Mouse (Mus musculus) liver, embryonic 15.5 days (tissue): ENCODE results near the gene Ap1g1. TPM values are rescaled to one million over a fixed set of nuclear protein-coding genes. Genes with fewer than 3 reads are reported as not detected.

Experiments used
- ATAC-seq: fragments of 200-750 bp; cut with Nextera tagmentation; 2 replicates; pipeline ENCODE4 v1.8.0; 2017; ENCODE audit warnings: moderate number of reproducible peaks, mild to moderate bottlenecking, moderate library complexity; ENCODE audit not compliant: insufficient read depth
- H3K27ac ChIP-seq: fragments of 300-500 bp; sonication (generic); replicated peaks from 2 replicates; pipeline ENCODE4 v1.5.1; 2015; ENCODE audit warnings: mild to moderate bottlenecking, inconsistent platforms
- H3K27me3 ChIP-seq: fragments of 300-500 bp; sonication (generic); 2 replicates; pipeline ENCODE4 v1.6.1; 2015; ENCODE audit warnings: mild to moderate bottlenecking, inconsistent platforms
- H3K36me3 ChIP-seq: fragments of 300-500 bp; sonication (generic); replicated peaks from 2 replicates; pipeline ENCODE4 v1.6.1; 2015; ENCODE audit warnings: moderate library complexity, mild to moderate bottlenecking, inconsistent platforms
- H3K4me1 ChIP-seq: fragments of 300-500 bp; sonication (generic); replicated peaks from 2 replicates; pipeline ENCODE4 v1.6.1; 2015; ENCODE audit warnings: inconsistent platforms
- H3K4me2 ChIP-seq: fragments of 300-500 bp; sonication (generic); 2 replicates; pipeline ENCODE4 v1.6.1; 2015; ENCODE audit warnings: moderate library complexity, mild to moderate bottlenecking, inconsistent platforms
- H3K4me3 ChIP-seq: fragments of 300-500 bp; sonication (generic); replicated peaks from 2 replicates; pipeline ENCODE4 v1.5.1; 2015; ENCODE audit warnings: mild to moderate bottlenecking, inconsistent platforms
- H3K9ac ChIP-seq: fragments of 300-500 bp; sonication (generic); 2 replicates; pipeline ENCODE4 v1.6.1; 2015; ENCODE audit warnings: moderate library complexity, mild to moderate bottlenecking, inconsistent platforms
- H3K9me3 ChIP-seq: fragments of 300-500 bp; sonication (generic); replicated peaks from 2 replicates; pipeline ENCODE4 v1.6.1; 2016; ENCODE audit warnings: inconsistent platforms
- WGBS: fragments of 180-500 bp; shearing (Covaris S2); methylation state at CpG from one replicate; pipeline ENCODE4 v1.1.7; 2015; ENCODE audit warnings: mixed read lengths; ENCODE audit not compliant: insufficient replicate concordance; 5-methylcytosine and 5-hydroxymethylcytosine counted together
- polyA plus RNA-seq: library from polyadenylated mRNA; unstranded; fragments of >200 nt; fragmentation: Nextera tagmentation; extraction: Ambion mirVana; gene quantifications from 2 replicates; pipeline ENCODE4 v1.2.1, GENCODE M21; 2015

Ap1g1 gene
- polyA plus RNA-seq, 1 experiment from 2014 or later = 14.9 TPM

DNA sequence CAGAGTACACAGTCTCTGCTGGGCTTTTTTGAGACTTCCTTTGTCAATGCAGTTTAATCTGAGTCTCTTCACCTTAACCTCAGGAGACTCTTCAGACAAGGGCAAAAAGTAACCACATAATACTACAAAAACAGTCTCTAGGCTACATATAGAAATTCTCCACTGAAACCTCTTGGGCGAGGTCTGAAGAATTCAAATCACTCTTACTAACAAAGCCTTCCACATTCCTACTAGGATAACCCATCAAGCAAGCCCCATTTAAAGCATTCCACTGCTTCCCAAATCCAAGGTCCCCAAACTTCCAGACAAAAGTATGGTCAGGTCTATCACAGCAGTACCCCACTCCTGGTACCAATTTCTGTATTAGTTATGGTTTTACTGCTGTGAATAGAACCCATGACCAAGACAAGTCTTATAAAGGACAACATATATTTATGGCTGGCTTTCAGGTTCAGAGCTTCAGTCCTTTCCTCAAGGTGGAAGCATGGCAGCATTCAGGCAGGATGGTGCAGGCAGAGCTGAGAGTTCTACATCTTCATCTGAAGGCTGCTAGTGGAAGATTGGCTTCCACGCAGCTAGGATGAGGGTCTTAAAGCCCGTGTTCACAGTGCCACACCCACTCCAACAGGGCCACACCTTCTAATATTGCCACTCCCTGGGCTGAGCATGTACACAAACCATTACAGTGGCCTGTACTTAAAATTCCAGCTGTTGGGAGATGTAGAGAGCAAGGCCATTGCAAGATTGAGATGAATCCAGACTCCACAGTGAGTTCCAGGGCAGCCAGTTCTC is 112.6 kb downstream of the Ap1g1 start:
- WGBS = 72% methylated on average over 3 of the region's 3 CpGs
- no peak overlapping the region for H3K27ac ChIP-seq
- H3K4me1 ChIP-seq = peaks cover 16% of the 10 kb centered on the region
- no peak overlapping the region for H3K4me3 ChIP-seq
- no peak overlapping the region for H3K4me2 ChIP-seq
- ATAC-seq = 0 out of 2 replicates have a peak, but pooled peaks have one; percentile 15
- no peak overlapping the region for H3K9ac ChIP-seq
- H3K36me3 ChIP-seq = peaks cover 62% of the 10 kb centered on the region
- no peaks in the 10 kb centered on the region for H3K27me3 ChIP-seq
- no peaks in the 10 kb centered on the region for H3K9me3 ChIP-seq

DNA sequence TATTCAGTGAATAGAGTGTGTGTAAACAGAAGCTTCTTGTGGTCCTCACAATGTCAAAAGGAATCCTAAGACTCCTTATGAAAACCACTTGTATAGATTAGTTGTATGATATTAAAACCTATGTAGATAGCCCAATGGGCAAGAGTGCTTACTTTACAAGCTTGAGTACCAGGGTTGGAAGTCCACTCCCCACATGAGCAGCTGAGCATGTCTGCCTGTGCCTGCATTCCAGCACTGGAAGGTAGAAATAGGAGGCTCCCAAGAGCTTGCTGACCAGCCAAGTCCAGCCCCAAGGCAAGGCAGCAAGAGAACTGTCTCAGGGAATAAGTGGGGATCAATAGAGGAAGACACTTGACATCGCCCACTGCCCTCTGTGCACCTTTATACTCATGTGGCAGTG is 116.3 kb downstream of the Ap1g1 start:
- Histone ChIP-seq H3K27me3 (no peaks in the 10 kb centered on the region), H3K4me3 (no peak overlapping the region), H3K4me2 (no peak overlapping the region), H3K4me1 (peaks cover 16% of the 10 kb centered on the region), H3K9me3 (no peaks in the 10 kb centered on the region), H3K9ac (no peak overlapping the region), H3K27ac (no peak overlapping the region), H3K36me3 (peaks cover 43% of the 10 kb centered on the region)
- 93% methylated on average over 1 of the region's 1 CpGs for WGBS
- no peak for ATAC-seq

DNA sequence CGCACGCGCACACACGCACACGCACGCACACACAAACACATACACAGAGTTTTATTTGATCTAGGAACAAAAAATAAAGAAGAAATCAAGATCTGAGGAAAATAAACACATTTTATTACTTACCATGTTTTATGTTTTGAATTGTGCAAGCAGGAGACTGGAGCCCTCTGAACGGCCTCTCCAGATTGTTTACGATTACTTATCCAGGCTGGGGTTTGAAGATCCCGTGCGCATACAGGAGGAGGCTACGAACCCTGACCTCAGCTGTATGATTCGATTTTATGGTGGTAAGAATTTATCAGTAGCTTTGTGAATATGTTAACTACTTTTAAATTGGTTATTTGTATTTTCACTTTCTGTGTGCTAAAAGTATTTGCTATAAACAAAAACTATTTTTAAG is 117.0 kb downstream of the Ap1g1 start:
- H3K9ac ChIP-seq = no peak overlapping the region
- H3K36me3 ChIP-seq = peaks cover 43% of the 10 kb centered on the region
- H3K9me3 ChIP-seq = no peaks in the 10 kb centered on the region
- WGBS = 92% methylated on average over 12 of the region's 12 CpGs
- no peak overlapping the region for H3K27ac ChIP-seq
- H3K27me3 ChIP-seq = no peaks in the 10 kb centered on the region
- H3K4me1 ChIP-seq = peaks cover 16% of the 10 kb centered on the region
- no peak overlapping the region for H3K4me3 ChIP-seq
- H3K4me2 ChIP-seq = no peak overlapping the region
- no peak for ATAC-seq

DNA sequence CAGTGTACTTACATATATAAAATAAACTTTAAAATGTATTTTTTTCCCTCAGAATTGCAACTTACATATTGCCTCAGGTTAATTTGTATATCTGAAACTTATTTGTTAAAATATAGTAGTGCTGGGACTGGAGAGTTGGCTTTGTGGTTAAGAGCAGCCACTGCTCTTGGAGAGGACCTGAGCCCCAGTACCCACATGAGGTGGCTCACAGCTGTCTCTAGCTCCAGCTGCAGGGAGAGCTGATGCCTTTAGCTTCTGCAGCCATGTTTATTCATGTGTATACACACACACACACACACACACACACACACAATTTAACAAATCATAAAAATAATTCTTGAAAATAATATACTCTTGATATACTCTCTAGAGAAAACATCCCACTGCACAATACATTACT is 124.0 kb downstream of the Ap1g1 start:
- peaks cover 59% of the 10 kb centered on the region for H3K36me3 ChIP-seq
- no peaks in the 10 kb centered on the region for H3K9me3 ChIP-seq
- H3K4me1 ChIP-seq = 0 out of 2 replicates have a peak, but pooled peaks cover 6% of the 10 kb centered on the region

DNA sequence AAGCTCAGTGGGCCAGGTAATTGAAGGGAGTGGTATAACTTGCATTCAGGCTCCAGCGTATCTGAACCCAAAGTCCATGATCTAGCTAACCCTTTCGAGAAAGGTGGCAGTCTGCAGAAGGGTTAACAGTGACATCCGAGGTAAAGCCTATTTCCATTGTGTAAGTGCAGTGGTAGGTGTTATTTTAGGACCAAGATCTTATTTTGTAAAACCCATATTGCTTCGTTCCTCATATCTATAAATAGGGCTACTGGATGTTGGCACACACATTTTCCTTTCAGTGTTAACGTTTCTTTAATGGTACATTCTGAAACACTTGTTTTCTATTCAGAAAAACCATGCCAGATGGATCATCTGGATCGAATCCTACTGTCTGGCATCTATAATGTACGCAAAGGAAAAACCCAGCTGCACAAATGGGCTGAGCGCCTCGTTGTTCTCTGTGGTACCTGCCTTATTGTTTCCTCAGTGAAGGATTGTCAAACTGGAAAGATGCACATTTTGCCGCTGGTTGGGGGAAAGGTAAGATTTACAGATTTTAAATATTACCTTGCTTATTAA is 125.6 kb downstream of the Ap1g1 start:
- Histone ChIP-seq H3K27ac (no peak overlapping the region), H3K4me3 (no peak overlapping the region), H3K9me3 (no peaks in the 10 kb centered on the region), H3K9ac (no peak overlapping the region), H3K4me2 (no peak overlapping the region), H3K27me3 (no peaks in the 10 kb centered on the region), H3K4me1 (0 out of 2 replicates have a peak, but pooled peaks cover 6% of the 10 kb centered on the region), H3K36me3 (peaks cover 72% of the 10 kb centered on the region)
- WGBS = 77% methylated on average over 10 of the region's 10 CpGs
- ATAC-seq = no peak

More for the DNA sequence above, 124.0 kb downstream of the Ap1g1 start:
- H3K9ac ChIP-seq = no peak overlapping the region
- no peaks in the 10 kb centered on the region for H3K27me3 ChIP-seq
- H3K27ac ChIP-seq = no peak overlapping the region
- no peak for ATAC-seq
- H3K4me2 ChIP-seq = no peak overlapping the region
- no peak overlapping the region for H3K4me3 ChIP-seq

DNA sequence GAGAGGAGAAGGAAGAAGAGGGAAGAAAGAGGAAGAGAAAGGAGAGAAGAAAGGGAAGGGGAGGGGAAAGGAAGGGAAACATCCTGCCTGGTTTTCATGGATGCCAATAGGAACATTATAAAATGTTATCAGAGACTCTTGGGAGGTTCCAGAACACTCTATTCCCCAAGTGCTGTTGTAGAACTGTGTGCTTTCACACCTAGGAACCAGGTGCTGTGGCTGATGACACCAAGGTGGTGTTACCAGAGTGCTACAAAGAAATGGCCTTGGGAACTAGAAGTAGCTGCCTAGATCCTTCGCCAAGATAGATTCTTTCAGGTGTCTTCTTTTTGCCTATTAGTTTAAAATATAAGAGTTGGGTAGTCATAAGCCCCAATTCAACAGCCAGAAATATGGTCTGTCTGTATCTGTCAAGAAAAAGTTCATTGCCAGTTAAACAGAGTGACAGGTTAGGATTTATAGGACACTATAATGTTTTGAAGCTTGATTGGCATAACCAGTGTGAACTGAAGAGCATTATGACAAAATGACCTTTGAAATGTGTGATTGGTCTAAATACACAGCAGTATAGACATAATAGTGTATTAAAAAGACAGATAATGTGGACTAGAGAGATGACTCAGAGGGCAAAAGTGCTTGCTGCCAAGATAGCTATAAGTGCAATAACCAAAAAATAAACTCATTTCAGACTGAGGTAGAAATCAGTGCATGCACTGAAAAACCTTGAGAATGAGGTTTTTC is 126.7 kb downstream of the Ap1g1 start:
- 77% methylated on average over 1 of the region's 1 CpGs for WGBS
- no peak overlapping the region for H3K27ac ChIP-seq
- no peaks in the 10 kb centered on the region for H3K9me3 ChIP-seq
- 0 out of 2 replicates have a peak, but pooled peaks cover 6% of the 10 kb centered on the region for H3K4me1 ChIP-seq
- peaks cover 79% of the 10 kb centered on the region for H3K36me3 ChIP-seq
- no peak overlapping the region for H3K9ac ChIP-seq
- H3K27me3 ChIP-seq = no peaks in the 10 kb centered on the region
- no peak for ATAC-seq
- no peak overlapping the region for H3K4me3 ChIP-seq
- no peak overlapping the region for H3K4me2 ChIP-seq

DNA sequence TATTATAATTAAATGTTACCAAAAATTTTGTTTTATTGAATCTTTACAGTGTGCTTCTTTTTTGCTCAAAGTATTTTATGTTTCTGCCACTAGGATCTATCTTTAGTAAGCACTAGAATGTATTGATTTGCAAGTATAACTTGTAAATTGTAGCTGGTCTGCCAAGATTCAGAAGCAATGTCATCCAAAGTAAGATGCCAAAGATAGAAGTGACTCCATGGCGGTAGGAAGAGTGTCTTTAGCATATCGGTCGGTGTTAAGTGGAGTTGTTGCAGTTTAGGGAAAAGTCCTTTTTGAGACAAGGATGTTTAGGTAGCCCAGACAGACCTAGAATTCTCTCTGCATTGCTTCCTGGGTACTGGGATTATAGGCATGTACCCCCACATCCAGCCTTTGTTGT is 128.6 kb downstream of the Ap1g1 start:
- Histone ChIP-seq H3K36me3 (peaks cover 78% of the 10 kb centered on the region), H3K4me1 (0 out of 2 replicates have a peak, but pooled peaks cover 6% of the 10 kb centered on the region), H3K27ac (no peak overlapping the region), H3K4me3 (no peak overlapping the region), H3K9ac (no peak overlapping the region), H3K4me2 (no peak overlapping the region), H3K9me3 (no peaks in the 10 kb centered on the region), H3K27me3 (no peaks in the 10 kb centered on the region)
- 90% methylated on average over 3 of the region's 3 CpGs for WGBS
- no peak for ATAC-seq

DNA sequence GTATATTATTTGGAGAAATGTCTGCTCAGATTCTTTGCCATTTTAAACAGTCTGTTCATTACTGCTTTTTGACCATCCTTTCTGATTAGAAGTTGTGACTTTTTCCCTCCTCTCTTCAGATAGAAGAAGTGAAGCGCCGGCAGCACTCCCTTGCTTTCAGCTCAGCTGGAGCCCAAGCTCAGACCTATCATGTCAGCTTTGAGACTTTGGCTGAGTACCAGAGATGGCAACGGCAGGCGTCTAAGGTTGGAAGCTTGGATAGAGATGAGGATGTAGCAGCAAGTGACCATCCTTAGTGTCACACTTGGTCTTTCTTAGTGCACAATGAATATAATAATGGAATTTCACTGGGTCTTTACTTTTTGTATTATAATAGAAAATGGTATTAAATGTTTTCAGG is 129.0 kb downstream of the Ap1g1 start:
- 0 out of 2 replicates have a peak, but pooled peaks cover 6% of the 10 kb centered on the region for H3K4me1 ChIP-seq
- WGBS = 88% methylated on average over 4 of the region's 4 CpGs

More for the DNA sequence above, 129.0 kb downstream of the Ap1g1 start:
- H3K27ac ChIP-seq = no peak overlapping the region
- H3K4me2 ChIP-seq = no peak overlapping the region
- peaks cover 80% of the 10 kb centered on the region for H3K36me3 ChIP-seq
- no peaks in the 10 kb centered on the region for H3K9me3 ChIP-seq
- no peak for ATAC-seq
- H3K9ac ChIP-seq = no peak overlapping the region
- no peaks in the 10 kb centered on the region for H3K27me3 ChIP-seq
- H3K4me3 ChIP-seq = no peak overlapping the region

Other genes with a start within 250 kb of the Ap1g1 start
- 9.7 and 11.4 TPM in 2 replicates for gene Dhx38, start 212.7 kb upstream of the Ap1g1 start, polyA plus RNA-seq
- 9.3 and 10.7 TPM in 2 replicates for gene Txnl4b, start 212.7 kb upstream of the Ap1g1 start, polyA plus RNA-seq
- gene Hp, start 199.4 kb upstream of the Ap1g1 start, polyA plus RNA-seq = 125 and 188 TPM in 2 replicates
- 17.2 and 20.3 TPM in 2 replicates for gene Dhodh, start 169.9 kb upstream of the Ap1g1 start, polyA plus RNA-seq
- gene Pkd1l3, start 164.0 kb upstream of the Ap1g1 start, polyA plus RNA-seq = 0.21 and 0.46 TPM in 2 replicates
- 34.1 and 36.9 TPM in 2 replicates for gene Ist1, start 85.3 kb upstream of the Ap1g1 start, polyA plus RNA-seq
- 6.1 and 6.3 TPM in 2 replicates for gene Zfp821, start 73.0 kb upstream of the Ap1g1 start, polyA plus RNA-seq
- 2.1 and 3.5 TPM in 2 replicates for gene Atxn1l, start 40.8 kb upstream of the Ap1g1 start, polyA plus RNA-seq
- gene Phlpp2, start 90.0 kb downstream of the Ap1g1 start, polyA plus RNA-seq = 3.2 and 3.7 TPM in 2 replicates
- gene Marveld3, start 183.6 kb downstream of the Ap1g1 start, polyA plus RNA-seq = 0.06 and 0.26 TPM in 2 replicates
- 0.25 and 0.47 TPM in 2 replicates for gene Tat, start 211.9 kb downstream of the Ap1g1 start, polyA plus RNA-seq